17 mouse cellular contexts compared by ENCODE assay signal in the genomic region with DNA sequence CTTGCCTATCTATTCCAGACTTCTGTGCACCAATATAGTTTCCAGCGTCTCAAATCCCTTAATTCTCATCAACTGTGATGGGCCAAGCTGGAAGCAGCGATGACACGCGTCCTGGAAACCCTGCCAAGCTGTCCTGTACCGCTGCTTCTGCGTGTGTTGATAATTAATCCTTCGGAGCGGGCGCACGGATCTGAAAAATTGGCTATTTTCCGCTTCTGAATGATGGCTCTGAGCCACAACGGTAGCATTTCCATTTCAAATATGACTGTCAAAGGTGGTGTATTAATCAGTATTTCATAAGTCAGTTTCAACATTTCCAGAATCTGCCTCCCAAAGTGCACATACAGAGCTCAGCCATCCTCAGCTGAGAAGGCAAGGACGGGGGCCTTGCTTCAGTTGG. TPM values are rescaled to one million over a fixed set of nuclear protein-coding genes. Genes with fewer than 3 reads are reported as not detected.
DNase-seq lines count a peak whose midpoint lies in the region; ATAC-seq and TF ChIP-seq lines count a peak whose summit lies in the region.
"Had no signal": no experiment of that assay in that cellular context is flagged by ENCODE, and none has a peak within 500 bp of the region (broad histone marks: within the 10 kb centered on the region; RNA-seq: fewer than 3 reads in every experiment).

No protein-coding gene starts in this region.

- no peak for DNase-seq in hindbrain, embryonic 11.5 days (ENCODE audit: low spot score)
- DNase-seq in layer of hippocampus, adult 8-10 months (ENCODE audit: low spot score in 2 of 2): peak; percentile 47 to 62
- DNase-seq in layer of hippocampus, adult 9-11 months: no peak
- DNase-seq in brain, embryonic 14.5 days (ENCODE audit: low read depth): peak; percentile 60
- DNase-seq in ovary, adult 18-20 months (ENCODE audit: low spot score): no peak
- DNase-seq: adrenal gland, postnatal 36 days; cerebellum, adult 11-12 months; embryo, embryonic 11 days; heart, adult 11 months; kidney, postnatal 25 days; lung, postnatal 4 days; right cerebral cortex, postnatal 4 days; thymus, adult 2 months had no signal

- no peak for TF ChIP-seq CTCF in bone marrow macrophage, adult 2 months (IDR thresholded peaks at IDR 0.05; ENCODE audit: low read depth, low read length)
- no peak for TF ChIP-seq CTCF in brain, embryonic 14.5 days (IDR thresholded peaks at IDR 0.05; ENCODE audit: borderline replicate concordance, extremely low read depth, insufficient read depth, insufficient read length)

- no peaks in the 10 kb centered on the region for H3K36me3 ChIP-seq in hindbrain, embryonic 13.5 days
- H3K36me3 ChIP-seq in hindbrain, embryonic 11.5 days (ENCODE audit: control insufficient read depth, insufficient read depth, low read length): no peaks in the 10 kb centered on the region
- H3K36me3 ChIP-seq: liver, embryonic 15.5 days had no signal

- no peak for ATAC-seq in hindbrain, embryonic 13.5 days (ENCODE audit: low FRiP score)
- no peak for ATAC-seq in hindbrain, embryonic 11.5 days (ENCODE audit: low FRiP score)

- 0 out of 2 replicates have a peak overlapping the region, but pooled peaks have one; percentile 32 for H3K27ac ChIP-seq in hindbrain, embryonic 13.5 days
- H3K27ac ChIP-seq in hindbrain, embryonic 11.5 days (ENCODE audit: low read depth, low read length): no peak overlapping the region
- peak overlapping the region; percentile 61 for H3K27ac ChIP-seq in bone marrow macrophage, adult 2 months (ENCODE audit: insufficient read depth, low read depth, low read length)

- H3K4me2 ChIP-seq in hindbrain, embryonic 13.5 days: no peak overlapping the region
- H3K4me2 ChIP-seq in hindbrain, embryonic 11.5 days (replicated peaks; ENCODE audit: low read depth, low read length): no peak overlapping the region

- peaks cover 49% of the 10 kb centered on the region for H3K4me1 ChIP-seq in hindbrain, embryonic 13.5 days (replicated peaks)
- no peaks in the 10 kb centered on the region for H3K4me1 ChIP-seq in hindbrain, embryonic 11.5 days (replicated peaks; ENCODE audit: control insufficient read depth, insufficient read depth, low read length)
- peaks cover 52% of the 10 kb centered on the region for H3K4me1 ChIP-seq in bone marrow macrophage, adult 2 months (ENCODE audit: control insufficient read depth, insufficient read depth, low read length)

- H3K9me3 ChIP-seq in hindbrain, embryonic 13.5 days: no peaks in the 10 kb centered on the region
- no peaks in the 10 kb centered on the region for H3K9me3 ChIP-seq in hindbrain, embryonic 11.5 days (ENCODE audit: control insufficient read depth, low read length)
- H3K9me3 ChIP-seq: liver, embryonic 15.5 days had no signal

- no peak for TF ChIP-seq POLR2A in bone marrow macrophage, adult 2 months (IDR thresholded peaks at IDR 0.05; ENCODE audit: borderline replicate concordance, low read depth, low read length)
- TF ChIP-seq POLR2A in brain, embryonic 14.5 days (IDR thresholded peaks at IDR 0.05; ENCODE audit: borderline replicate concordance, extremely low read depth, insufficient read depth, insufficient read length, poor library complexity, severe bottlenecking): no peak

- no peak overlapping the region for H3K9ac ChIP-seq in hindbrain, embryonic 13.5 days
- no peak overlapping the region for H3K9ac ChIP-seq in hindbrain, embryonic 11.5 days (ENCODE audit: low read depth, low read length)
- H3K9ac ChIP-seq: liver, embryonic 15.5 days had no signal

- 65% methylated on average over 13 of the region's 13 CpGs for WGBS in hindbrain, embryonic 13.5 days
- 87% methylated on average over 13 of the region's 13 CpGs for WGBS in hindbrain, embryonic 11.5 days

- H3K4me3 ChIP-seq in hindbrain, embryonic 13.5 days: no peak overlapping the region
- no peak overlapping the region for H3K4me3 ChIP-seq in hindbrain, embryonic 11.5 days (ENCODE audit: low read depth, low read length)
- H3K4me3 ChIP-seq in bone marrow macrophage, adult 2 months (ENCODE audit: insufficient read depth, low read length): no peak overlapping the region
- H3K4me3 ChIP-seq: myocyte had no signal

- no peaks in the 10 kb centered on the region for H3K27me3 ChIP-seq in hindbrain, embryonic 13.5 days
- no peaks in the 10 kb centered on the region for H3K27me3 ChIP-seq in hindbrain, embryonic 11.5 days (ENCODE audit: control insufficient read depth, insufficient read depth, low read length)
- H3K27me3 ChIP-seq: liver, embryonic 15.5 days had no signal

RNA-seq across cellular contexts. Expression of a gene that starts 8.1 kb away (rescaled TPM):
- polyA plus RNA-seq in hindbrain, embryonic 13.5 days (2015; fragmentation: Nextera tagmentation; extraction: Ambion mirVana): 19.2 and 20.1 TPM in 2 replicates
- polyA plus RNA-seq in hindbrain, embryonic 11.5 days (2014; fragmentation: Nextera tagmentation; extraction: Ambion mirVana): 6.8 TPM in 2 replicates
- 100 to 1,000 TPM in 2 of 4 experiments, 10 to 100 TPM in 2; 94.9 to 110 (median 101) TPM for total RNA-seq in layer of hippocampus, adult 8-10 months (2022)
- polyA plus RNA-seq in bone marrow macrophage, adult 2 months (2012; ENCODE audit: insufficient read depth, insufficient read length, missing spikeins): 112 and 121 TPM in 2 replicates
- polyA plus RNA-seq in brain, embryonic 14.5 days (2012; rRNA removed): 13.8 and 26.2 TPM in 2 replicates

RNA-seq across cellular contexts. Expression of a gene that starts 31.2 kb away (rescaled TPM):
- 93.9 and 105 TPM in 2 replicates for polyA plus RNA-seq in hindbrain, embryonic 13.5 days (2015; fragmentation: Nextera tagmentation; extraction: Ambion mirVana)
- polyA plus RNA-seq in hindbrain, embryonic 11.5 days (2014; fragmentation: Nextera tagmentation; extraction: Ambion mirVana): 115 and 117 TPM in 2 replicates
- 10 to 100 TPM; 28.4 to 47.8 (median 36.8) TPM for total RNA-seq in layer of hippocampus, adult 8-10 months (2022)
- 742 and 743 TPM in 2 replicates for polyA plus RNA-seq in bone marrow macrophage, adult 2 months (2012; ENCODE audit: insufficient read depth, insufficient read length, missing spikeins)
- polyA plus RNA-seq in brain, embryonic 14.5 days (2012; rRNA removed): 53.5 and 72.9 TPM in 2 replicates

RNA-seq across cellular contexts. Expression of a gene that starts 43.9 kb away (rescaled TPM):
- 385 and 394 TPM in 2 replicates for polyA plus RNA-seq in hindbrain, embryonic 13.5 days (2015; fragmentation: Nextera tagmentation; extraction: Ambion mirVana)
- 225 and 242 TPM in 2 replicates for polyA plus RNA-seq in hindbrain, embryonic 11.5 days (2014; fragmentation: Nextera tagmentation; extraction: Ambion mirVana)
- total RNA-seq in layer of hippocampus, adult 8-10 months (2022): 100 to 1,000 TPM; 323 to 359 (median 334) TPM
- 138 and 145 TPM in 2 replicates for polyA plus RNA-seq in bone marrow macrophage, adult 2 months (2012; ENCODE audit: insufficient read depth, insufficient read length, missing spikeins)
- 211 and 385 TPM in 2 replicates for polyA plus RNA-seq in brain, embryonic 14.5 days (2012; rRNA removed)

Comparison
In these comparisons a context has a peak if more than half of its experiments do, and no peak if none do; other contexts are left out.
1. DNase-seq: peak in layer of hippocampus, adult 8-10 months (2 of 2) and brain, embryonic 14.5 days (single experiment); none in hindbrain, embryonic 11.5 days (single experiment), layer of hippocampus, adult 9-11 months (single experiment) and ovary, adult 18-20 months (single experiment).